ENCODE assay signal across 12 mouse cellular contexts in genomic region chr10:108172817-108173563, GRCm38 (mm10). TPM values are rescaled to one million over a fixed set of nuclear protein-coding genes. Genes with fewer than 3 reads are reported as not detected.
DNase-seq lines count a peak whose midpoint lies in the region; ATAC-seq and TF ChIP-seq lines count a peak whose summit lies in the region.
"Had no signal": no experiment of that assay in that cellular context is flagged by ENCODE, and none has a peak within 500 bp of the region (broad histone marks: within the 10 kb centered on the region; RNA-seq: fewer than 3 reads in every experiment).

No protein-coding gene starts in this region.

- H3K36me3 ChIP-seq in intestine, postnatal 0 days (ENCODE audit: control insufficient read depth, insufficient read depth), result no peaks in the 10 kb centered on the region
- H3K36me3 ChIP-seq in midbrain, embryonic 16.5 days (ENCODE audit: control insufficient read depth, insufficient read depth, low read length), result no peaks in the 10 kb centered on the region

- peaks cover 5% of the 10 kb centered on the region for H3K4me1 ChIP-seq in intestine, postnatal 0 days (replicated peaks; ENCODE audit: control insufficient read depth, insufficient read depth, low read length)
- H3K4me1 ChIP-seq in midbrain, embryonic 16.5 days (ENCODE audit: control insufficient read depth, insufficient read depth, low read length), result no peaks in the 10 kb centered on the region

- no peak for DNase-seq in frontal cortex, postnatal 36 days (ENCODE audit: low spot score in 2 of 2)
- peak; percentile 80 for DNase-seq in 416B (ENCODE audit: low read depth)
- peak; percentile 41 for DNase-seq in brain, adult 2 months (ENCODE audit: low read depth, low spot score)
- DNase-seq in neural tube, embryonic 10.5 days (ENCODE audit: extremely low spot score, low spot score), result no peak
- DNase-seq in gastrocnemius, adult 8-10 months (ENCODE audit: low spot score in 2 of 2), result no peak
- DNase-seq: thymus, postnatal 14 days had no signal

- TF ChIP-seq CTCF in intestine, postnatal 0 days (IDR thresholded peaks at IDR 0.05; ENCODE audit: low read depth), result no peak

- ATAC-seq in frontal cortex, adult (ENCODE audit: low TSS enrichment), result peak; percentile 20
- peak; percentile 87 for ATAC-seq in intestine, postnatal 0 days
- no peak for ATAC-seq in midbrain, embryonic 16.5 days
- ATAC-seq: hindbrain, postnatal 0 days had no signal

- H3K4me2 ChIP-seq in intestine, postnatal 0 days (replicated peaks; ENCODE audit: low read depth), result peak overlapping the region; percentile 40
- H3K4me2 ChIP-seq in midbrain, embryonic 16.5 days (ENCODE audit: low read length), result no peak overlapping the region
- H3K4me2 ChIP-seq: limb, embryonic 12.5 days had no signal

- H3K9ac ChIP-seq in intestine, postnatal 0 days (ENCODE audit: low read depth, low read length), result no peak overlapping the region
- H3K9ac ChIP-seq in midbrain, embryonic 16.5 days (ENCODE audit: low read depth, low read length), result no peak overlapping the region
- H3K9ac ChIP-seq: limb, embryonic 12.5 days had no signal

- H3K9me3 ChIP-seq in intestine, postnatal 0 days (ENCODE audit: control insufficient read depth), result no peaks in the 10 kb centered on the region
- H3K9me3 ChIP-seq in midbrain, embryonic 16.5 days (replicated peaks; ENCODE audit: control insufficient read depth, low read length, poor library complexity, severe bottlenecking), result no peaks in the 10 kb centered on the region
- H3K9me3 ChIP-seq: limb, embryonic 12.5 days; midbrain, embryonic 10.5 days had no signal

- H3K27me3 ChIP-seq in intestine, postnatal 0 days (replicated peaks; ENCODE audit: control insufficient read depth, insufficient read depth, low read length), result no peaks in the 10 kb centered on the region
- no peaks in the 10 kb centered on the region for H3K27me3 ChIP-seq in midbrain, embryonic 16.5 days (ENCODE audit: control insufficient read depth, insufficient read depth, low read depth, low read length)
- H3K27me3 ChIP-seq: limb, embryonic 12.5 days had no signal

- H3K4me3 ChIP-seq in intestine, postnatal 0 days (ENCODE audit: low read depth, low read length), result no peak overlapping the region
- no peak overlapping the region for H3K4me3 ChIP-seq in midbrain, embryonic 16.5 days (ENCODE audit: low read depth, low read length)
- H3K4me3 ChIP-seq: limb, embryonic 12.5 days; midbrain, embryonic 10.5 days had no signal

- 33% methylated on average over 6 of the region's 6 CpGs for WGBS in intestine, postnatal 0 days
- WGBS in midbrain, embryonic 16.5 days, result 80% methylated on average over 6 of the region's 6 CpGs

- peak overlapping the region; percentile 77 for H3K27ac ChIP-seq in intestine, postnatal 0 days (ENCODE audit: low read depth, low read length)
- H3K27ac ChIP-seq in midbrain, embryonic 16.5 days (ENCODE audit: low read length), result no peak overlapping the region
- H3K27ac ChIP-seq: hindbrain, postnatal 0 days; limb, embryonic 12.5 days; midbrain, embryonic 10.5 days had no signal

RNA-seq across cellular contexts. Expression of gene Ppp1r12a, which starts 11.0 kb away (rescaled TPM):
- 84.1 and 102 TPM in 2 replicates for polyA plus RNA-seq in intestine, postnatal 0 days (2015; fragmentation: Nextera tagmentation; extraction: Ambion mirVana)
- polyA plus RNA-seq in midbrain, embryonic 16.5 days (2015; fragmentation: Nextera tagmentation; extraction: Ambion mirVana), result 71.0 and 75.9 TPM in 2 replicates
- 10 to 100 TPM; 15.2 to 21.5 (median 20.8) TPM for total RNA-seq in gastrocnemius, adult 8-10 months (2022)

Comparison
In these comparisons a context has a peak if more than half of its experiments do, and no peak if none do; other contexts are left out.
1. DNase-seq: peak in 416B (single experiment) and brain, adult 2 months (single experiment); none in frontal cortex, postnatal 36 days (0 of 2), neural tube, embryonic 10.5 days (single experiment) and gastrocnemius, adult 8-10 months (0 of 2).